Mouse (Mus musculus) olfactory bulb, adult 2 months (tissue): Measurements from ENCODE around the gene Ramp1.

Experiments used
- CTCF ChIP-seq: fragments of 200-500 bp; IDR thresholded peaks from 2 replicates; pipeline ENCODE4 v1.5.1; 2012; ENCODE audit warnings: low read depth, mild to moderate bottlenecking, low read length, moderate library complexity; ENCODE audit not compliant: insufficient read depth
- POLR2A ChIP-seq: fragments of 200-500 bp; IDR thresholded peaks from 2 replicates; pipeline ENCODE4 v1.6.1; 2012; ENCODE audit warnings: mild to moderate bottlenecking, low read depth, low read length, moderate library complexity; ENCODE audit not compliant: insufficient read depth

DNA sequence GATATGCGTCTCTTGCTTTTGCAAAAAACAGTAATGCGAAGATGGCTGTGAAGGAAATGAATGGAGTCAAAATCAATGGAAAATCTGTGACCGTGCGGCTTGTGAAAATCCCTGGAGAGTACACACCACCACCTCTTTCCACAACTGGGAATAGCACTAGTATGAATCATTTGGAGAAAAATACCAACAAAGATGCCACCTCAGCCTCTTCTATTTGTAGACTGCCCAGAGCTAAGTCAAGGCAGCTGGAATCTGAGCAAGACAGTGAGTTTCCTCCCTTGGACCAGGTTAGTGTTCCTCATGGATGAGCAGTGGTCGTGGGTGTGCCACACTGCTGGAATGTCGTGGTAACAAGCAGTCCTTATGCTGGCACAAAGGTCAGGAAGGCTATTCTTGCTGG, 12.8 kb upstream of the Ramp1 start:
- TF ChIP-seq CTCF (no peak), POLR2A (no peak)
